Mouse (Mus musculus) megakaryocyte-erythroid progenitor cell, adult 5-6 weeks (primary cell): ENCODE data around the gene Hoxa5. TPM values are rescaled to one million over a fixed set of nuclear protein-coding genes. Genes with fewer than 3 reads are reported as not detected.
A peak's percentile ranks its signal among the peaks of the same experiment; 100 is the strongest.

Experiments used
- ATAC-seq: replicated peaks from 2 replicates; pipeline ENCODE4 v1.8.0; 2016; ENCODE audit warnings: mild to moderate bottlenecking, inconsistent platforms; ENCODE audit not compliant: severe bottlenecking, poor library complexity, low FRiP score, low TSS enrichment
- total RNA-seq, 2 experiments: library from RNA; stranded (forward) in 1 of 2; stranded (reverse) in 1 of 2; fragments of 200-1000, 215-1000 nt in 1 of 2; fragments of >200 nt in 1 of 2; fragmentation: Nextera tagmentation in 1 of 2; gene quantifications; 2 replicates each; pipeline ENCODE4 v1.2.3; 2014 to 2017

Hoxa5 gene
- total RNA-seq, 2 experiments from 2014 or later = 0.56 to 2.6 TPM

DNA sequence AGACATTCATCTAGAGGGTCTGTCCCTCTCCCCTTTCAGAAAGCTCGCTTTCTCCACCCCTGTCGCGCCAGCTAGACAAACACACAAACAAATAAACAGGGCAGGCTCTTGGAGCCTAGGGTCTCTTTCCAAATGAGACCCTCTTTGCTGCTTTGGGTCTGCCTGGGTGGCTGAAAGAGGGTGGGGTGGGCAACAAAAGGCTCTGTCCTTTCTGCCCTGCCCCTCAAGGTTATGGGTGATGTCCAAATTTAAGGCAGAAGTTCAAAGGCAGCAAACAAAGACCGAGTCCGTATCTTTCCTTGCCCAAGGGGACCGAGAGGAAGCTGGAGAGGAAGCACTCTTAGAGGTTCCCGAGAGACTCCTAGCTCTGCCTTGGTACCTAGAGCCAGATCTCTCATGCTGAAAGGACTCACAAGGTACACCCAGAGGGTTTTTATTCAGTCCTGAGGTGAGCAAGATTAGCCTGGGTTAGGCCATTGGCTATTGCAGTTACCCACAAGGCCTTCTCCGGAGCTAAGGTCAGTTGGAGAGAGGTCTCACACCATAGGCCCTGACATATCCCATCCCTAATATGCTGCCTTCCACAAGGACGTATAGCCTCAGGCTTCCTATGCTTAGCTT lies 36.7 kb upstream of the Hoxa5 start:
- ATAC-seq = no peak

- ATAC-seq = peak; percentile 80
These were observed 36.1 kb upstream of the Hoxa5 start, which contains the start of gene Hoxa10 for GRCm38 (mm10) chr6:52240389-52241000. Gene Hoxa10 (minus strand): TSS chr6:52240854.

GRCm38 (mm10) chr6:52239625-52240388 lies 35.4 kb upstream of the Hoxa5 start:
- ATAC-seq = no peak

DNA sequence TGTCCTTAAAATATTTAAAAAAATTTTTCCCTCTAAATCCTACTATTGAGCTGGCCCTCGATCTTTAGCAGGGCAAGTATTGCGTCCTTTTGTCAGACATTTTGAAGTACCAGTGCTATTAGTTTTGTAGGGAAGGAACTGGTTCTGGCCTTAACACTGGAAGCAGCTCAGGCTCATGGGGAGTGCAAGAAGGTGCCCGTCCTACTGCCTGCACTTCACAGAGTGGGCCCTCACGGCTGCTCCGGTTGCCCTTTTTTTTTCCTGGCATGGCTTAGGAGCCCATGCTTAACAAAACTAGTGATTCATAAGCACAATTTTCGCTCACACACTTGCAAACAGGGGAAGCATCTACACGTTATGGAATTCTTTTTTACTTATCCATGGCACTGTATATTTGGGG lies 34.6 kb upstream of the Hoxa5 start:
- no peak for ATAC-seq

- no peak for ATAC-seq
These were observed 33.8 kb upstream of the Hoxa5 start for GRCm38 (mm10) chr6:52238155-52238545.

- no peak for ATAC-seq
These were observed 33.2 kb upstream of the Hoxa5 start for GRCm38 (mm10) chr6:52237346-52238154.

DNA sequence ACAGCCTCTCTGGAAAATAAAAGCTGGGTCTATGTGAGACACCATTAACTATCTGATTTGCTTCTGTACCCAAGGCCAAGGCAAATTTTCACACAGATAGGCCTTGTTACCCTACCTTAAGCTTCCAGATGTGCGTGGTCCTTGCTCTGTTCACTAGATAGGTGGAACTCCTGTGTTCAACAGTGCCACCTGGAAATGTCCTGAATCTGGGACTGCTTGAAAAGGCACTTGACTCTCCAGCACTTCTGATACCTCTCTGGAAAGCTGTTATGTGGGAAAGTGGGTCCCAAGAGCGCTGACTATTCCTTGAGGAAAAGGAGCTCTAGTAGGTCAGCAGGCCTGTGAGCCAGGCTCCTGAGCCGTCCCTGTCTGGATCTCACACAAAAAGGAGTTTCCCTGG lies 32.4 kb upstream of the Hoxa5 start:
- ATAC-seq = no peak

- ATAC-seq = no peak
These were observed 31.5 kb upstream of the Hoxa5 start for GRCm38 (mm10) chr6:52235866-52236265.

- ATAC-seq = no peak
These were observed 30.9 kb upstream of the Hoxa5 start for GRCm38 (mm10) chr6:52235267-52235666.

- ATAC-seq = no peak
These were observed 30.2 kb upstream of the Hoxa5 start for GRCm38 (mm10) chr6:52234428-52235140.

DNA sequence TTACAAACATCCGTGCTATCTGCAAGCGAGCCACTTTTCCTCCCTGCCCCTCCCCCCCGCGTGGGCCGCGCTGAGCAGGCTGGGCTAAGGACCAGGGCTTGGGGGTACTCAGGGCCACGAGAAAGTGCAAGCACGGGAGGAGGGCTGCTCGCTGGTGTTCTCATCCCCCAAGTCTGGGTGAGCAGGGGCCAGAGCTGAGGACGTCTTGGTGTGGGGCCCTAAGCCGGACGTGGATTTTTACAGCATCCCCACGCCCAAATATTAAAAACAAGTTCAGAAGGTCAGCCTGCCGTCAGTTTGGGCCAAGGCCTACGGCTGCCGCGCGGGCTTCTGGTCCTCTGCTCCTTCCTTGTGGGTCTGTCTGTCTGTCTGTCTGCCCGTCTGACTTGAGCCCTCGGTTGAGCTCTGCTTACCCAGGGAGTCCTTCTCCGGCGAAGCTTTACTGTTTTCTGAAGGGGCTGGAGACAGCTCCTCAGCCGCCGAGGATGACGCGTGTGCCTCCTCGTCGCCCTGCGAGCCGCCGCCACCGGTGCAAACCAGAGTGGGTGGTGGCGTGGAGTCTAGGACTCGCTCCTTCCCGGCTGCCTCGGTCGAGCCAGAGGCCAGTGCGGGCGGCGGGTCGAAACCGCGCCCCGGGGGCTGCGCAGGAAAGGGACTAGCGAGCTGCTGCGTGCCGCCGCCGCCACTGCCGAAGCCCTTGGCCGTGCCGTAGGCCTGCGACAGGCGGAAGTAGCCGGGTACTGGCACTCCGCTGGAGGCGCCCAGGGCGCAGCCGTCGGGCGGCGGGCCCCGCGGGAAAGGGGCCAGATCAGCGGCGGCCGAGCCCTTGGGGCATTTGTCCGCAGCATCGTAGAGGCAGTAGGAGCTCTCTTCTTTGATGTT lies 29.4 kb upstream of the Hoxa5 start:
- no peak for ATAC-seq

DNA sequence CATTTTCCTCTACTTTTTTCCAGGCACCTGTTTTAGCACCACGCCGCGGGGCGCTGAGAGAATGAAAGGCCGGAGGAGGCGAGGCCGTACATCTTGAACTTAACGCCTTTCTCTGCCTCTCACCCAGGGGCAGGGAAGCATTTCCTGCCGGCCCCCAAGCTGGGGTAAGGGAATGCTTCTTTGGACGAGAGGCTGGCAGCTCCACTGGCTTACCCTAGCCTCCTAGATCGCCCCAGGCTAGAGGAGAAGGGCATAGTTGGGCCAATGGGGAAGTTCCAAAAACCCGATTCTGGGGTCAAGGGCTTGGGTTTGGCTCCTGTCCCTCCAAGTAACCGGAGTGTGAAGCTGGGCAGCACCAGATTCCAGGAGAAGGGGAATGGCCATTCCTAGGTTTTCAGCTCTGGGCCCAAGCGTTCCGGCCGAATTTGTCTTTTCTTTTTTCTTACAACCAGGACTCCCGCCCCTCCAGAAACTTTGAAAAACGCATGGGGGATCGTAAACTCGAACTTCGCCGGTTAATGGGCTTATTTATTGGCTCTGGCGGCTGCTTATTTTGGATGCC lies 28.7 kb upstream of the Hoxa5 start:
- ATAC-seq = no peak

DNA sequence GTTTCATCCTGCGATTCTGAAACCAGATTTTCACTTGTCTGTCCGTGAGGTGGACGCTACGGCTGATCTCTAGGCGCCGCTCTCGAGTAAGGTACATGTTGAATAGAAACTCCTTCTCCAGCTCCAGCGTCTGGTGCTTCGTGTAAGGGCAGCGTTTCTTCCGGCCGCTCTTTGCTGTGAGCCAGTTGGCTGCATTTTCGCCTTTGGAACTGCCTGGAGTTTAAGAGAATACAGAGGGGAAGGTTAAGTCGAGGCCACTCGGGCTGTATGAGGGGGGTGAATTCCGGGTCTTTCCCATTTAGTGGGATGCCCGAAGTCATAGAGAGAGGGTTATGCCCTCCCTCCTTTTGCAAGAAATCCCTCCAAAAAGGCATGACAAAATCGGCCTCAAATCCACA lies 28.2 kb upstream of the Hoxa5 start:
- no peak for ATAC-seq

DNA sequence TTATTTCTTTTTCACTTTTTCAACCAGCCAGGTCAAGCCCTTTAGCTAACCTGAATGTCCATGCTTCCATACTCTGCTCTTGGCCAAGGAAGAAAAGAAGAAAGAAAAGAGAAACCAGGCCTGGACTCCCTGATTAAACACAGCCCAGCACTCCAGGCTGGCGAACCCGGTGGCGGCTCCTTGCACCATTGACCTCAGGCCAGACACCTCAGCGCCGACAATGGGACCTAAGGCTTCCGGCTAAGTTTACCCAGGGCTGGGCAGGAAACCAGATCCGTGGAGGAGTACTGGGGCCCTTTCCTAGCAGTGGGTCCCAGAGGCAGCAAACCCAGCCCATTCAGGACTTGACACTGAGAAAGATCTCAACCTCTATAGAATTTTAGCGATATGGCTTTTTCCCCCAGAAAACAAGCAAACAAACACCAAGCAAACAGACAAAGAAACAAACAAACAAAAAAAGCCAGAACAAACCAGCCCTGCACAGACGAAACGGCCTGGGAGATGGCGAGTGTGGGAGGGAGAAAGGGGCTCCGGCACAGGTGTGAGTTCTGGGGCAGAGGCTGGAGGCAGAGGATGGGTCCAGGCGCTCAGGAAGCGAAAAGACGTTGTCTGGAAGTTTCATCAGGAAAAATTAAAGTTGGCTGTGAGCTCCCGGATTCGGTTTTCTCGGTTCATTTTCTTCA lies 27.6 kb upstream of the Hoxa5 start:
- no peak for ATAC-seq

GRCm38 (mm10) chr6:52230516-52231165 lies 26.3 kb upstream of the Hoxa5 start, which contains the start of gene Hoxa9:
Gene Hoxa9 (minus strand): TSS chr6:52231089.
- no peak for ATAC-seq

GRCm38 (mm10) chr6:52229558-52230416 lies 25.4 kb upstream of the Hoxa5 start:
- ATAC-seq = no peak
